Mouse (Mus musculus): ENCODE measurements around the gene Gltp. TPM values are rescaled to one million over a fixed set of nuclear protein-coding genes. Genes with fewer than 3 reads are reported as not detected.

The Gltp gene
- polyA plus RNA-seq, 1 experiment from 2014 or later, result 106 TPM

DNA sequence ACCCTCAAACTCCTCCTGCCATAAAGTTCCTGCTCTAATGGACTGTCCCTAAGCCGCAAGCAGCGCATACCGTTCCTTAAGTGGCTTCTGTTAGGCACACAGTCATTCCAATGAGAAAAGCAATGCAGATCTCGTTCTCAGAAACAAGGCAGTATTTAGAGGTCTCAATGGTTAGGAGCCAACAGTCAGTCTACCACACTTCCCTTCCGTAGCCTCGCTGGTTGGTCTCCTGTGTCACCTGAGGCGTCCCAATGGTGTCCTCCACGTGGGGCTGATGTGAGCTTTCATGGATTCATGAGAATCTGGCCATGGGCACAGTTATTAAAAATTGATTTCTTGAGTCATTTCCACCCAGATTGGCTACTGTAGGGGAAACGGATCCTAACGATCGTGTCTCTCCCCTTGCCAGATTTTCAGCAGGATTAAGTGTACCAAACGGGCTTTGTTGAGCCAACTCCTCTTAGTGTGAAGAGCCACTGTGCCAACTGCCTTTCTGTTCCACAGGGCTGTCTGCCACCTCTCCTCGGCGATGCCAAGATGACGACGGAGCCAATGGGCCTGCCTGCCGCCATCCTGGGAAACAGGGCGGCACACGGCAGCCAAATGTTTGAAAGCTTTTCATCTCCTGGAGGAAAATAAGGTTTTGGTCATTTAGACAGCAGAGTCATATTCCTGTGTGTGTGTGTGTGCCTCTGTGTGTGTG lies 7.4 kb upstream of the Gltp start:
- Histone ChIP-seq H3K4me1 (no peaks in the 10 kb centered on the region; the same call in 1 of the 2 replicates), H3K27ac (no peak overlapping the region), H3K4me2 (no peak overlapping the region), H3K4me3 (no peak overlapping the region), H3K9ac (no peak overlapping the region), H3K36me3 (no peaks in the 10 kb centered on the region), H3K9me3 (no peaks in the 10 kb centered on the region), H3K27me3 (no peaks in the 10 kb centered on the region; the same call in 1 of the 2 replicates)
- ATAC-seq (ENCODE audit: borderline replicate concordance, extremely low read depth, low FRiP score, low TSS enrichment), result no peak
- WGBS, result 85% methylated on average over 19 of the region's 19 CpGs

DNA sequence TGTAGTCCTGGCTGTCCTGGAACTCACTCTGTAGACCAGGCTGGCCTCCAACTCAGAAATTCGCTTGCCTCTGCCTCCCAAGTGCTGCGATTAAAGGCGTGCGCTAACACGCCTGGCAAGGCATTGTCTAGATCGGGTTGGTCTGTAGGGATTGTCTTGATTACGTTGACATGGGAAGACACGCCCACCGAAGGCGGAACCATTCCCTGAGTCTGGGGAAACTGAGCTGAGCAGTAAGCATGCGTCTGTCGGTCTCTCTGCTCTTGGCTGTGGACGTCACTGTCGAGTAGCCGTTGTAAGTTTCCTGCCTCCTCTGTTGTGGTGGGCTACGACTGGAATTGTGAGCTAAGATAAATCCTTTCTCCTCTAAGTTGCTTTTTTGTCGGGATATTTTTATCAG lies 6.2 kb upstream of the Gltp start:
- no peak for ATAC-seq (ENCODE audit: borderline replicate concordance, extremely low read depth, low FRiP score, low TSS enrichment)
- Histone ChIP-seq H3K4me3 (no peak overlapping the region), H3K36me3 (no peaks in the 10 kb centered on the region), H3K27me3 (no peaks in the 10 kb centered on the region; the same call in 1 of the 2 replicates), H3K27ac (no peak overlapping the region), H3K4me2 (no peak overlapping the region), H3K9me3 (no peaks in the 10 kb centered on the region), H3K9ac (no peak overlapping the region), H3K4me1 (no peaks in the 10 kb centered on the region)
- WGBS, result 74% methylated on average over 17 of the region's 17 CpGs

DNA sequence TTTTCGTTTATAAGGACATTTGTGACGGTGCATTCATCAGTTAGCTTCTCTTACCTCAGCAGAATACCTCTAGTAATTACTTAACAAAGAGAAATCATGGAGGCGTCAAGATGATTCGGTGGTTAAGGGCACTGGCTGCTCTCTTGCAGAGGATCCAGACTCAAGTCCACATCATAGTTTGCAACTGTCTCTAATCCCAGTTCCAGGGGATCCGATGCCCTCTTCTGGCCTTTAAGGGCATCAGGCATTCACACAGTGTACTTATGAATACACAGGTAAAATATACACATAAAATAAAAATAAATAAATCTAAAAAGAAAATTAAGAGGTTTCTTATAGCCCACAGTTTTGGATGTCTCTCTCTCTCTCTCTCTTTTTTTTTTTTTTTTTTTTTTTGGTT lies 5.0 kb upstream of the Gltp start:
- 60% methylated on average over 5 of the region's 5 CpGs for WGBS
- no peaks in the 10 kb centered on the region for H3K36me3 ChIP-seq
- H3K9ac ChIP-seq, result no peak overlapping the region
- no peak overlapping the region for H3K4me2 ChIP-seq
- H3K4me1 ChIP-seq, result peaks cover 5% of the 10 kb centered on the region
- no peaks in the 10 kb centered on the region for H3K9me3 ChIP-seq
- ATAC-seq (ENCODE audit: borderline replicate concordance, extremely low read depth, low FRiP score, low TSS enrichment), result no peak
- no peaks in the 10 kb centered on the region; the same call in 1 of the 2 replicates for H3K27me3 ChIP-seq
- no peak overlapping the region for H3K4me3 ChIP-seq
- no peak overlapping the region for H3K27ac ChIP-seq

DNA sequence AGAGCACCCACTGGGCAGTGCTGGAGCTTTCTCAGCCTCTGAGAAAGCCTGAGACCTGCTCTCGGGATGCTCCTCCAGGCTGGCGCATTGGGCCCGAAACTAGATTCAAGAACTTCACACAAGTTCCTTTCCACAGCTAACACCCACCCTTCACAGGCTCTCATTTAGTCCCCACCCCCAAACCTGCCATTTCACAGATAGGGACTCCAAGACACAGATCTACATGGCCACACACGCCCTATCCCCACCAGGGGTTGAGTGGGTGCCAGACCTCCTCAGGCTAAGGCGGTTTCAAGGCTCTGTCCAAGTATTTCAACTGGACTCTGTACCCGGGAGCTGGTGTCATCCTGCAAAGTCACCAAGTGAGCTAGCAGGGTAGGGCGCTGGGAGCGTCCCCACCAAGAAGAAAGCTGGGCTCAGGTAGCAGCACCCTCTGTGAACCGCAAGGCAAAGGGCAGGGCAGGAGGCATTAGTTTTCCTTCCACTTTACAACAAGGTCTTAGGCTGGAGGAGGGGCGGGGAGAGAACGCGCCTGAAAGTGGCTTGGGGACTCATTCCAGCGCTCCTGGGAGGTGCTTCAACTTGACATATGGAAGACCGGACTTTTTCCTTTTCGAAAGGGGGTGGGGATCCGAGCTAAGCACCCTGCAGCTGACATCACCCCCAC lies 951 bp downstream of the Gltp start:
- peak overlapping the region; percentile 67 for H3K27ac ChIP-seq
- peak overlapping the region; percentile 86 for H3K4me2 ChIP-seq
- H3K4me1 ChIP-seq, result peaks cover 33% of the 10 kb centered on the region
- no peak for ATAC-seq (ENCODE audit: borderline replicate concordance, extremely low read depth, low FRiP score, low TSS enrichment)
- peak overlapping the region; percentile 75 for H3K4me3 ChIP-seq
- no peaks in the 10 kb centered on the region for H3K9me3 ChIP-seq
- no peaks in the 10 kb centered on the region; the same call in 1 of the 2 replicates for H3K27me3 ChIP-seq
- 16% methylated on average over 16 of the region's 16 CpGs for WGBS
- no peaks in the 10 kb centered on the region for H3K36me3 ChIP-seq
- H3K9ac ChIP-seq, result peak overlapping the region; percentile 83

DNA sequence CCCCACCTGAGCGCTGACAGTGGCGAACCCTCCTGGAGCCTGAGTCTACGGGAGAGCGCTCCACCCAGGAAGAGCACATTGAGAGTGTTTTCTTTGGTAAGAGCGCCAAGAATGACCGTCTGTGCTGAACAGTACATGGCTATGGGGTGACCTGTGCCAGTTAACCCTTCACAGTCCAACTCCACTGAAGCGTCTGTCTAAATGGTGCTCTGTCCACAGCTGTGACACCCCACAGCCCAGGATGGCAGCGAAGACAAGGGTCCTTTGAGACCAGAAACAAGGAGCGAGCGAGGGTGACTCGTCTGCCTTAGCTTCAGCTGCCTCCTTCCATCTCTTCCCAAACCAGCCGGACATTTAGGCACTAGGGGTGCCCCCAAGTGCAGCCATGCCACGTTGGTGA lies 2.1 kb downstream of the Gltp start:
- no peak for ATAC-seq (ENCODE audit: borderline replicate concordance, extremely low read depth, low FRiP score, low TSS enrichment)
- Histone ChIP-seq H3K4me3 (no peak overlapping the region), H3K4me2 (no peak overlapping the region), H3K27ac (no peak overlapping the region), H3K27me3 (no peaks in the 10 kb centered on the region; the same call in 1 of the 2 replicates), H3K4me1 (peaks cover 33% of the 10 kb centered on the region), H3K9ac (no peak overlapping the region), H3K36me3 (no peaks in the 10 kb centered on the region), H3K9me3 (no peaks in the 10 kb centered on the region)
- 73% methylated on average over 13 of the region's 13 CpGs for WGBS

DNA sequence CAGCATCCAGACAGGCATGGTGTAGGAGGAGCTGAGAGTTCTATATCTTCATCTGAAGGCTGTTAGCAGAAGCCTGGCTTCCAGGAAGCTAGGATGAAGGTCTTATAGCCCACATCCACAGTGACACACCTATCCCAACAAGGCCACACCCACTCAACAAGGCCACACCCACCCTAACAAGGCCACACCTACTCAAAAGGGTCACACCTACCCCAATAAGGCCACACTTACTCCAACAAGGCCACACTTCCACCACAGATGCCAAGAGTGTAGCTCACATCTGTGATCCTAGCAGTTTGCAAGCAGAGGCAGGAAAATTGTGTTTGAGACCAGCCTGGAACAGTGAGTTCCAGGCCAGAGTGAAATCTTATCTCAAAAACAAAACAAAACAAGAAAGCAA lies 2.9 kb downstream of the Gltp start:
- H3K9me3 ChIP-seq, result no peaks in the 10 kb centered on the region
- no peak overlapping the region for H3K4me3 ChIP-seq

DNA sequence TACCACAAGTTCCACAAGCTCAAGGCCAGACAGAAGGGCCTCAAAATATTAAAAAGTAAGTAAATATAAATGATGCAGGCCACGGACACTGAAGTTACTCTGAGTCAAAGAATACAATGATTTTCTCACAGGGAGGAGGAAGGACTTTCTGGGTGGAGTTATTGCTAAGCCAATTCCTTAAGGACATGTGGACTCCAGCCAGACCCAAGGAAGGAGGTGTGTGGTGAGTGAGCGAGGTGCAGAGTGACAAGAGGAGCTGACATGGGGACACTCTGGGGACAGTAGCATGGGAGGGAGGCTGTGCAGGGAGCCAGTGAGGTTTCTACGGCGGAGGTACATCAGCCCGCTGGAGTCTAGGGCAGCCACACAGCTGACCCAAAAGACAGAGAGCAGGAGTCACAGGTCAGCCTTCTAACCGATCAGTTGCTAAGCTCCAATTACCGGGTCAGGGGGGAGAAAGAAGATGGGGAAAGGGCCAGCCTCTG lies 4.0 kb downstream of the Gltp start:
- ATAC-seq (ENCODE audit: borderline replicate concordance, extremely low read depth, low FRiP score, low TSS enrichment), result no peak
- peaks cover 38% of the 10 kb centered on the region for H3K4me1 ChIP-seq
- no peaks in the 10 kb centered on the region for H3K36me3 ChIP-seq
- H3K4me3 ChIP-seq, result no peak overlapping the region
- H3K27ac ChIP-seq, result no peak overlapping the region
- no peak overlapping the region for H3K9ac ChIP-seq
- no peak overlapping the region for H3K4me2 ChIP-seq
- no peaks in the 10 kb centered on the region for H3K27me3 ChIP-seq
- 54% methylated on average over 7 of the region's 7 CpGs for WGBS
- no peaks in the 10 kb centered on the region for H3K9me3 ChIP-seq

More for the DNA sequence above, 2.9 kb downstream of the Gltp start:
- Histone ChIP-seq H3K9ac (no peak overlapping the region), H3K27me3 (no peaks in the 10 kb centered on the region; the same call in 1 of the 2 replicates), H3K4me2 (no peak overlapping the region), H3K27ac (no peak overlapping the region), H3K36me3 (no peaks in the 10 kb centered on the region), H3K4me1 (peaks cover 33% of the 10 kb centered on the region)
- ATAC-seq (ENCODE audit: borderline replicate concordance, extremely low read depth, low FRiP score, low TSS enrichment), result no peak

DNA sequence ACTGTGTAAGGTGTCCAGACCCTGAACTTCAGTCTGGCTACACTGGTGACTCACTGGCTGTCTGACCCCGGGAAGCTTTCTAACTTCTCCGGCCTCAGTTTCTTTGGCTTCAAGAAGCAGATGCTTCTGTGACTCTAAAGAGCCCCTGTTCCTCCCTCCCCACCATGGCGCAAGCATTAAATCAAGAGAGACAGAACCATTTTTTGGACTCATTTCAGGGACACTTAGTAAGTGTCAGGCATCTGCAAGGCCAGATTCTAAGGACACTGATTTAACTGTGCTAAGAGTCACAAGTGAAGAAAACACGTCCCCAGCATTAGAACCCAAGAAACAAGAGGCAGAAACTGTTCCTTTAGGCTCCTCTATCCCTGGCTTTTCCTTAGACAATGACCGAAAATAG lies 4.8 kb downstream of the Gltp start:
- no peak overlapping the region for H3K9ac ChIP-seq
- no peaks in the 10 kb centered on the region for H3K9me3 ChIP-seq
- no peak overlapping the region for H3K27ac ChIP-seq
- ATAC-seq (ENCODE audit: borderline replicate concordance, extremely low read depth, low FRiP score, low TSS enrichment), result no peak
- H3K4me1 ChIP-seq, result peaks cover 40% of the 10 kb centered on the region
- no peaks in the 10 kb centered on the region for H3K27me3 ChIP-seq
- no peak overlapping the region for H3K4me2 ChIP-seq
- H3K36me3 ChIP-seq, result no peaks in the 10 kb centered on the region
- WGBS, result 81% methylated on average over 5 of the region's 5 CpGs
- no peak overlapping the region for H3K4me3 ChIP-seq

DNA sequence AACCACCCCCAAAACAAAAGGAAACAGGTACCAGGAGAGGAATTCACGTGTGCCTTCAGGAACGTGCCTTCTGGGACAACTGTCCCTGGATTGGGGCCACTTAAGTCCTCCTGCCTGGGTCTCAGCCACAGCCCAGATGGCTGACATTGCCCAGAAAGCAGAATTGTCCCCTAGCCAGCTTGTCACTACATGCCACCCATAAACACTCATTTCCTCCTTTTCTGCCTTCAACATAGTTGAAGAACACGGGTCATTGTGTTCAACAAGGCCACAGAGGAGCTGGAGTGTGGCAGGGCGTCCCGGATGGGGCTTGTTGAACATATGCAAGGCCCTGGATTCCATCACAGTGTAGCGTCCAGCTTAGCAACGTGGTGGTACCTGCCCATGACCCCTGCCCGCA lies 9.1 kb downstream of the Gltp start:
- Histone ChIP-seq H3K36me3 (peaks cover 5% of the 10 kb centered on the region; the same call in 1 of the 2 replicates), H3K4me2 (no peak overlapping the region), H3K9ac (no peak overlapping the region; the same call in 1 of the 2 replicates), H3K4me1 (peaks cover 23% of the 10 kb centered on the region), H3K9me3 (no peaks in the 10 kb centered on the region), H3K27ac (peak overlapping the region; percentile 70), H3K4me3 (no peak overlapping the region), H3K27me3 (no peaks in the 10 kb centered on the region)
- ATAC-seq (ENCODE audit: borderline replicate concordance, extremely low read depth, low FRiP score, low TSS enrichment), result no peak
- 66% methylated on average over 8 of the region's 8 CpGs for WGBS

DNA sequence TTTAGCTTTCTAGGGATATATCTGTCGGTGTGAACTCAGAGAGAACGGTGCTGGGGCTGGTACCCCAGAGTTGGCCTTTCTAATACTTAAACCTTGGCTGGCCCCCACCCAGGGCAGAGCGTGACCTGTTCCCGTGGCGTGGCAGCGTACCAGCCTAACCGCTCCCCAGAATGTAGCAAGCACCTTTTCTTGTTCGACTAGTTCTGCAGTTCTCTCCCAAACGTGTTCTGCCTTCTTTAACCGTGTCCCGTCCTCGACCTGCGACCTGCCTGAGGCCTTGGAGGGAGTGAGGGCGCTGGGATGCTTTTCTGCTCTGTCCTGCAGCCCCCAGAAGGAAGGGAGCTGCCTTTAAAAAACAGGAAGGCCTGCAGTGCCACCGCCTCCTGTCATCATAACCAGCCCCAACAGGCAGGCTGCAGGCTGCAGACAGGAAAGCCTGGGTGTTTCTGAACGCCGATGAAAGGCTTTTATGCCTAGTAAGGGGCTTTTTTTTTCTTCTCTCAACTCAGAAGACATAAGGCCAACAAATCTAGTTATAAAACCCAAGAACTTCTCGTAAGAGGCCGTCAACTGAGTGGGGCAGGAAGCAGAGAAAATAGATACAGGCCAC lies 10.0 kb downstream of the Gltp start:
- Histone ChIP-seq H3K27ac (peak overlapping the region; percentile 70), H3K4me2 (no peak overlapping the region), H3K36me3 (peaks cover 5% of the 10 kb centered on the region), H3K9me3 (no peaks in the 10 kb centered on the region), H3K4me1 (peaks cover 23% of the 10 kb centered on the region), H3K27me3 (no peaks in the 10 kb centered on the region), H3K4me3 (no peak overlapping the region), H3K9ac (no peak overlapping the region)
- 49% methylated on average over 19 of the region's 19 CpGs for WGBS
- ATAC-seq (ENCODE audit: borderline replicate concordance, extremely low read depth, low FRiP score, low TSS enrichment), result no peak

DNA sequence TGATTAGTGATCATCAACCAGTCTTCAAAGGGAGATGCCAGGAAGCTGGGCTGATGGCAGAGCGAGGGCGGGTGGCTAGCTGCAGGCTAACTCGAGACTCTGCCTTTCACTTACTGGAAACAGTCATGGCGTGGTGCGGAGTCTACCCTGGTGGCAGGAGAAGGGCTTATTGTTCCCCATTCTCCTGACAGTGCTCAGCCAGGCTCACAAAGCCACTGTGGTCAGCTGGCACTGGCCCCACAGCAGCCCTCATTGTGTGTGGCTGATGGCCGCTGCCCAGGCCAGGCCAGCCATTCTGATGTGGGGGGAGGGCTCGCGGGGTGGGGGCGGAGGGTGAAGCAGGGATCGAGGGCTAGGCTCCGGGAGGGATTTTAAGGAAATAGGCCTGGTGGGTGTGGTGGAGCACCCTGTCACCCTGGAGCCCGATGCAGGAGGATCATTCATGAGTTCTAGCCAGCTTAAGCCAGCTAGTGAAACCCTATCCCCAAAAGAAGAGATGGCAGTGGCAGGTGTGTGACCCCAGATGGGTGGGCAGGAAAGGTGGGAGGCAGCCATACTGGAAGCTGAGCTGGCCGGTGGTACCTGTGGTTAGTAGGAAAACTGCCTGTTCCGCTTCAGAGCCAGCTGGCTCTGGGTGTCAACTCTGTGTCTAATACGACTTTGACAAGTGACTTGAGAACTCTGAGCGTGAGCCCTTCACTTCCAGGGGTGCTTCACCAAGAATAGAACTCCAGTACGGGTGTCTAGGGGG lies 10.8 kb downstream of the Gltp start:
- Histone ChIP-seq H3K36me3 (peaks cover 5% of the 10 kb centered on the region), H3K9ac (no peak overlapping the region), H3K9me3 (no peaks in the 10 kb centered on the region), H3K27me3 (no peaks in the 10 kb centered on the region), H3K4me3 (no peak overlapping the region), H3K27ac (peak overlapping the region; percentile 70), H3K4me2 (no peak overlapping the region), H3K4me1 (peaks cover 23% of the 10 kb centered on the region)
- ATAC-seq (ENCODE audit: borderline replicate concordance, extremely low read depth, low FRiP score, low TSS enrichment), result no peak
- WGBS, result 71% methylated on average over 17 of the region's 17 CpGs
